Mouse (Mus musculus): ENCODE measurements around the gene Olfr1555-ps1. TPM values are rescaled to one million over a fixed set of nuclear protein-coding genes. Genes with fewer than 3 reads are reported as not detected.

The Olfr1555-ps1 gene
- not detected for polyA plus RNA-seq (2014; fragmentation: Illumina TruSeq; extraction: RNeasy Lipid Tissue Mini Kit (QIAGEN cat#74804); ENCODE audit: low read depth, low replicate concordance)

GRCm38 (mm10) chr19:12170062-12170599 is at the start of gene Olfr1555-ps1:
Gene Olfr1555-ps1 (minus strand): TSS chr19:12170112.

GRCm38 (mm10) chr19:12200334-12200733 is 30.4 kb upstream of the Olfr1555-ps1 start, which contains the start of gene Olfr1431:
Gene Olfr1431 (plus strand): TSS chr19:12200634.

GRCm38 (mm10) chr19:12123103-12123502 is 46.8 kb downstream of the Olfr1555-ps1 start, which contains the start of gene Olfr76:
Gene Olfr76 (minus strand): TSS chr19:12123203.

GRCm38 (mm10) chr19:12115797-12116196 is 54.1 kb downstream of the Olfr1555-ps1 start, which contains the start of gene Olfr1428:
Gene Olfr1428 (minus strand): TSS chr19:12115897.

Other genes starting within 250 kb of the Olfr1555-ps1 start
- 19.4 TPM for gene Osbp, start 204.2 kb downstream of the Olfr1555-ps1 start, polyA plus RNA-seq (2014; fragmentation: Illumina TruSeq; extraction: RNeasy Lipid Tissue Mini Kit (QIAGEN cat#74804); ENCODE audit: low read depth, low replicate concordance)
- gene Olfr1423, start 128.8 kb downstream of the Olfr1555-ps1 start, polyA plus RNA-seq (2014; fragmentation: Illumina TruSeq; extraction: RNeasy Lipid Tissue Mini Kit (QIAGEN cat#74804); ENCODE audit: low read depth, low replicate concordance), result not detected
- gene Olfr1424, start 107.4 kb downstream of the Olfr1555-ps1 start, polyA plus RNA-seq (2014; fragmentation: Illumina TruSeq; extraction: RNeasy Lipid Tissue Mini Kit (QIAGEN cat#74804); ENCODE audit: low read depth, low replicate concordance), result not detected
- not detected for gene Olfr1425, start 92.4 kb downstream of the Olfr1555-ps1 start, polyA plus RNA-seq (2014; fragmentation: Illumina TruSeq; extraction: RNeasy Lipid Tissue Mini Kit (QIAGEN cat#74804); ENCODE audit: low read depth, low replicate concordance)
- not detected for gene Olfr1426, start 78.1 kb downstream of the Olfr1555-ps1 start, polyA plus RNA-seq (2014; fragmentation: Illumina TruSeq; extraction: RNeasy Lipid Tissue Mini Kit (QIAGEN cat#74804); ENCODE audit: low read depth, low replicate concordance)
- not detected for gene Olfr1427, start 66.8 kb downstream of the Olfr1555-ps1 start, polyA plus RNA-seq (2014; fragmentation: Illumina TruSeq; extraction: RNeasy Lipid Tissue Mini Kit (QIAGEN cat#74804); ENCODE audit: low read depth, low replicate concordance)
- not detected for gene Olfr1428, start 54.2 kb downstream of the Olfr1555-ps1 start, polyA plus RNA-seq (2014; fragmentation: Illumina TruSeq; extraction: RNeasy Lipid Tissue Mini Kit (QIAGEN cat#74804); ENCODE audit: low read depth, low replicate concordance)
- not detected for gene Olfr76, start 46.9 kb downstream of the Olfr1555-ps1 start, polyA plus RNA-seq (2014; fragmentation: Illumina TruSeq; extraction: RNeasy Lipid Tissue Mini Kit (QIAGEN cat#74804); ENCODE audit: low read depth, low replicate concordance)
- gene Olfr1431, start 30.5 kb upstream of the Olfr1555-ps1 start, polyA plus RNA-seq (2014; fragmentation: Illumina TruSeq; extraction: RNeasy Lipid Tissue Mini Kit (QIAGEN cat#74804); ENCODE audit: low read depth, low replicate concordance), result not detected
- not detected for gene Olfr1432, start 62.5 kb upstream of the Olfr1555-ps1 start, polyA plus RNA-seq (2014; fragmentation: Illumina TruSeq; extraction: RNeasy Lipid Tissue Mini Kit (QIAGEN cat#74804); ENCODE audit: low read depth, low replicate concordance)
- gene Olfr262, start 71.5 kb upstream of the Olfr1555-ps1 start, polyA plus RNA-seq (2014; fragmentation: Illumina TruSeq; extraction: RNeasy Lipid Tissue Mini Kit (QIAGEN cat#74804); ENCODE audit: low read depth, low replicate concordance), result not detected
- gene Olfr235, start 90.9 kb upstream of the Olfr1555-ps1 start, polyA plus RNA-seq (2014; fragmentation: Illumina TruSeq; extraction: RNeasy Lipid Tissue Mini Kit (QIAGEN cat#74804); ENCODE audit: low read depth, low replicate concordance), result not detected
- gene Olfr1434, start 109.7 kb upstream of the Olfr1555-ps1 start, polyA plus RNA-seq (2014; fragmentation: Illumina TruSeq; extraction: RNeasy Lipid Tissue Mini Kit (QIAGEN cat#74804); ENCODE audit: low read depth, low replicate concordance), result not detected
- gene Olfr1436, start 129.0 kb upstream of the Olfr1555-ps1 start, polyA plus RNA-seq (2014; fragmentation: Illumina TruSeq; extraction: RNeasy Lipid Tissue Mini Kit (QIAGEN cat#74804); ENCODE audit: low read depth, low replicate concordance), result not detected
- gene Olfr1437, start 155.0 kb upstream of the Olfr1555-ps1 start, polyA plus RNA-seq (2014; fragmentation: Illumina TruSeq; extraction: RNeasy Lipid Tissue Mini Kit (QIAGEN cat#74804); ENCODE audit: low read depth, low replicate concordance), result not detected
- not detected for gene Olfr1438-ps1, start 165.8 kb upstream of the Olfr1555-ps1 start, polyA plus RNA-seq (2014; fragmentation: Illumina TruSeq; extraction: RNeasy Lipid Tissue Mini Kit (QIAGEN cat#74804); ENCODE audit: low read depth, low replicate concordance)
- gene Olfr1440, start 217.2 kb upstream of the Olfr1555-ps1 start, polyA plus RNA-seq (2014; fragmentation: Illumina TruSeq; extraction: RNeasy Lipid Tissue Mini Kit (QIAGEN cat#74804); ENCODE audit: low read depth, low replicate concordance), result not detected
- gene Olfr1441, start 247.3 kb upstream of the Olfr1555-ps1 start, polyA plus RNA-seq (2014; fragmentation: Illumina TruSeq; extraction: RNeasy Lipid Tissue Mini Kit (QIAGEN cat#74804); ENCODE audit: low read depth, low replicate concordance), result not detected